Mouse (Mus musculus) thymus, postnatal 36 days (tissue): ENCODE measurements around the gene Krt1.

ENCODE experiments used
- DNase-seq, 2 experiments: peaks; one replicate each; pipeline ENCODE4 v3.0.0; 2022; ENCODE audit warnings: mixed read lengths in 2 of 2

Krt1 gene

DNA sequence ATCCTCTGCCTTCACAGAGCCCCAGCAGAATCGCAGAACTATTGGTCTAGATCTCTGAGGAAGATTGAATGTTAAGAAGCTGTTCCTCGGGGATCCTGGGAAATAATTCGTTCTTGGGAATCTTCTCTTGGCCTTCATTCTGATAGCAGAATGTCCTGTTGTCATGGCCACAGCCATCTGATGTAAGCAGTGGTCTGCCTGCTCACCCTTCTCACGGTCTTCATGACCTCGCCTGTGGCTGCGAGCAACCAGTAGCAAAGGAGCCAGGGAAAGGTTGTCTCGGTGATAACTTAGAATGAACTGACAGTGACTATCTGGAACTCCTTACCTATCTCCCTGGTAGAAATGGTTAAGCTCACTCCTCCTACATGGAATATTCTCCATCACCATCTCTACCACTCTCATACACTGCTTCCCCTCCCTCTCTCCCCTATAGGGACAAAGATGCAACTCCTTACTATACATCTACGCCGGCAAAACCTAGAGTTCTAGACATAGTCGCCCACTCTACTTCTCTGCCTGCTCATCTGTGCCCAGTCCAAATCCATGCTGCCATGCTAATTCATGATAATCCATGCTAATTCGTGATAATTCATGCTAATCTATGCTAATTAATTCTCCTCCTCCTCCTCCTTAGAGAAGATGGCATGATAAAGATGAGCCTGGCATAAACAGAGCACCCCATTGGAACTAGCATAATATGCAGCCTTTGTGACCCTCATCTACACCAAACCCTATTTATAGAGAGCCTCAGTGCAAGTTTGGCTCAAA, 47.4 kb downstream of the Krt1 start:
- no peak for DNase-seq

GRCm38 (mm10) chr15:101802296-101802835, 48.2 kb downstream of the Krt1 start, which contains the start of gene Krt73:
Gene Krt73 (minus strand): TSS chr15:101802346.
- no peak for DNase-seq
